Mouse (Mus musculus) spleen, adult 2 months (tissue): ENCODE data around the gene Cyp2s1.

ENCODE experiments used
- CTCF ChIP-seq: fragments of 200-500 bp; IDR thresholded peaks from 2 replicates; pipeline ENCODE4 v1.5.1; 2011; ENCODE audit warnings: mild to moderate bottlenecking, inconsistent platforms; ENCODE audit not compliant: insufficient read depth, insufficient read length, insufficient replicate concordance; ENCODE audit errors: extremely low read depth
- POLR2A ChIP-seq: fragments of 200-500 bp; IDR thresholded peaks from 2 replicates; pipeline ENCODE4 v1.6.1; 2011; ENCODE audit warnings: low read depth, low read length, inconsistent platforms

DNA sequence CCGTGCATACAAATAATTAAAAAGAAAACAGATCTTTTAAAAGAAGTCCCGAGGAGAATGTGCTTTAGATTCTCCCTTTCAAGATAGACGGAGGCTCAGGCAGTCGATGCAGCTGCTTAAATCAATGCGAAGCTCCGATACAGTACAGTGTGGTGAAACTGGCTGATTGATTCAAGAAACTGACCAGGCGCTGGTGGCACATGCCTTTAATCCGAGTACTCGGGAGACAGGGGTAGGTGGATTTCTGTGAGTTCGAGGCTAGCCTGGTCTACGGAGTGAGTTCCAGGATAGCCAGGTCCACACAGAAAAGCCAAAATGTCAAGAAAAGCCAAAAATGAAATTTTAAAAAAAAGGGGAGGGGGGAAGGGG is 31.7 kb upstream of the Cyp2s1 start:
- TF ChIP-seq CTCF (no peak), POLR2A (no peak)
